Mouse (Mus musculus) liver, adult 2 months (tissue): ENCODE measurements around the gene Tigit.

Experiments
- CTCF ChIP-seq: fragments of 200-500 bp; IDR thresholded peaks from 2 replicates; pipeline ENCODE4 v1.5.1; 2011; ENCODE audit warnings: low read depth, low read length, control low read depth
- POLR2A ChIP-seq: fragments of 200-500 bp; IDR thresholded peaks from 2 replicates; pipeline ENCODE4 v1.6.1; 2011; ENCODE audit warnings: low read length, control low read depth; ENCODE audit not compliant: insufficient read depth; ENCODE audit errors: extremely low read depth

DNA sequence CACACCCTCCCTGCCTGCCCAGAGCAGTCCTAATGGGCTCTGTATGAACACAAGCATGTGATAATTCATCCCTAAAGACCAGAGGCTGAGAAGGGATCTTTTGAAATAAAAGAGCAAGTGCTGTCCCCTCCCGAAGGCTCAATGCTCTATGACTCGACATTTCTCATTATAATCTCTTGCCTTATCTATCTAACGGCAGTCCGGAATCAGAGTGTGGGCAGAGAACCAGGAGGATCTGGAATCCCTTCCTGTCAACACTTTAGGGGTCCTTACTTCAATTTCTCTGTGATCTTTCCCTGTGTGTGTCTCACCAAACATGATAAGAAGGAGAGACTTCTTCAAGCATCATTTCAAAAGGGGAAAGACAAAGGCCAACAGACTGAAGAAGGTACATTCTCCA lies 18.1 kb downstream of the Tigit start:
- TF ChIP-seq POLR2A: no peak
- no peak for TF ChIP-seq CTCF
